Mouse (Mus musculus) kidney, adult 8-10 months (tissue): ENCODE data around the gene Lekr1.
"Not testable (repeated sequence)": the region's sequence is repeated elsewhere in the genome, so short reads cannot be mapped to it uniquely, and the experiment has no call there.

Experiments
- DNase-seq, 2 experiments: peaks; one replicate each; pipeline ENCODE4 v3.0.0; 2022

The Lekr1 gene

DNA sequence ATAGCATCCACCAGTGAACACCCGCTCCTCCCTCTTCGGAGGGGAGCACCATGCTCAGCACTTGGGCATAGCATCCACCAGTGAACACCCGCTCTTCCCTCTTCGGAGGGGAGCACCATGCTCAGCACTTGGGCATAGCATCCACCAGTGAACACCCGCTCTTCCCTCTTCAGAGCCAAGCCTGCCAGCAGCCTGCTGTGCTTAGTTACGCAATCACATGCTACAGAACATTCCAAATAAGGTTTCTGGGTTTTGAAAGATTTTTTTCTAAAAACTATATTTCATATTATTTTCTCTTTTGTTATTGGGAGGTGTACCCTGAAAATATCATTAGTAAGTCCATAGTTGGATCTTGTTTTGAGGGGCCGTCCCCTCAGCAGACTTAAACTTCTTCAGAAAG lies 103.6 kb downstream of the Lekr1 start:
- DNase-seq = not testable (repeated sequence)

- DNase-seq = no peak
Measured at GRCm38 (mm10) chr3:65773910-65774309, 107.9 kb downstream of the Lekr1 start.

DNA sequence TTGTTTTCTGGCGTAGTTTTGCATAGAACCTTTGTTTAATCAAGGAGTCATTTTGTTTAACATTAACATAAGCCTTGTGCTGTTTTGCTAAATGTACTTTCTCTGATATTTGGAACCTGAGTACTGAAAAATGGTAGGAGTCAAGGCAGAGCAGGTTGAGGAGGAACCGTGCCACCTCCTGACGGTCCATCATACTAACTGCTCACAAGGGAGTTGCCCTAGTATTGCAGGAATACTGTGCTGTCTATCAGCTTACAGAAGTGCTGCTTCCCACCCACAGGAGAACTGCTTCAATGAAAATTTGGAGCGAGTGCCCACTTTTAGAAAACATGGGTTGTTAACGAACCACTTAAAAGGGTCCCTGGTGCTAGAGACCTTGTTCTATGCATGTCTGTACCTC lies 109.1 kb downstream of the Lekr1 start:
- no peak for DNase-seq

GRCm38 (mm10) chr3:65782246-65782645 lies 116.2 kb downstream of the Lekr1 start:
- DNase-seq = no peak

- DNase-seq = peak; percentile 37 to 58
Measured at GRCm38 (mm10) chr3:65790076-65790685, 124.2 kb downstream of the Lekr1 start.

DNA sequence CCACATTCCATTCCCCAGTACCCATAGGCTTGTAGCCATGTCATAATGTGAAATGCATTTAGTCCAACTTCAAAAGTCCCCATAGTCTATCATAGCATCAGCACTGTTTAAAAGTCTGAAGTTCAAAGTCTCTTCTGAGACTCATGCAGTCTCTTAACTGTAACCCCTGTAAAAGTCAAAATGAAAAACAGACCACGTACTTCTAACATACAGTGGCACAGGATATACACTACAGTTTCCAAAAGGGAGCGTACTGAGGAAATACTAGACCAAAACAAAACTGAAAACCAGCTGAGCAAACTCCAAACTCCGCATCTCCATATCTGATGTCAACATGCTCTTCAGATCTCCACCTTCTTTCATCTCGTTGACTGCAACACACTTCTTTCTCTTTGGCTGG lies 127.5 kb downstream of the Lekr1 start:
- no peak for DNase-seq

- DNase-seq = peak; percentile 67 to 69
Measured at GRCm38 (mm10) chr3:65794711-65795110, 128.7 kb downstream of the Lekr1 start.

DNA sequence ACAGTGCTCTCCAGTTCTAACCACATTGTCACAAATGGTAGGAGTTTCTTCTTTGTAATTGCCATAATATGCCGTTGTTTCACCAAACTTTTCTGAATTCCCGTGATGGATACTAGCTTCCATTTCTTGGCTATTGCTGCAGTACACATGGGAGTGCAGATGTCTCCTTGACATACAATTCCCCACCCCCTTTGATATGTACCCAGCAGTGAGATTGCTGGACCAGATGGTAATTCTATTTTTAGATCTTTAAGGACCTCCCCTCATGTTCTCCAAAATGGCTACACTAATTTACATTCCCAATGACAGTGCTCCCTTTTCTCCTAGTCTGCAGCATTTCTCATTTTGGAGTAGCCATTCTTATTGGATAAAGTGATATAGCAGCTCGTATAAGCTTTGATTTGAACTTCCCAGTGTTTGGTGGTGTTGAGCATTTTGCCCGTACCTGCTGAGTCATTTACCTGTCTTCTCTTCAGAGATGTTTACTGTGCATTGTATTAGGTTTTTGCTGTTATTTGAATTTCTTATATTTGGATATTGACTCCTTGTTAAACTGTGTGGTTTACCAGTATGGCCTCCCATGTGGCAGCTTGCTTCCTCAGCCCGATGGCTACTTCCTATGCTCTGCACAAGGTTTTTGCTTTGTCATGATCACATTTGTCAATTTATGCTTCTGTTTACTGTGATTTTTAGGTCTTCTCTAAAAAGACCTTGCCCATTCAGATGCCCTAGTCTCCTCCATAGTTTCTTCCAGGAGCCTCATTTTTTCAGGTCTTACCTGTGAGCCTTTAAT lies 131.5 kb downstream of the Lekr1 start:
- DNase-seq = no peak

DNA sequence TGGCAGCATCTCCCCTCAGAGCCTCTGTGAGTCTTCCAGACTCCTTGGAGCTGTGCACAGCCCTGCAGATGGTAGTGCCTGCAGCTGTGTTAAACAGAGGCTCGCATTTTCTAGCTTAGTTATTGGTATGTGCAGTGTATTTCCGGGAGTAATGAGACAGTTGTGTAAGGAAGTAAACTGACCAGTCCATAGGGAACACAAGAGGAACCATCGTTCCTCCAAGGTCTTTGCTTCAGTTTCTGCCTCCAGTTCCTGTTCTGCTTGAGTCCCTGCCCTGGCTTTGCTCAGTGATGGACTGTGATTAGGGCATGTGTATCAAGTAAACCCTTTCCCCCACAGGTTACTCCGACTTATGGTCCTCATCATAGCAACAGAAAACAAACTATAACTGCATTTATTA lies 134.9 kb downstream of the Lekr1 start:
- DNase-seq = no peak

- no peak for DNase-seq
Measured at GRCm38 (mm10) chr3:65802185-65802584, 136.2 kb downstream of the Lekr1 start.

DNA sequence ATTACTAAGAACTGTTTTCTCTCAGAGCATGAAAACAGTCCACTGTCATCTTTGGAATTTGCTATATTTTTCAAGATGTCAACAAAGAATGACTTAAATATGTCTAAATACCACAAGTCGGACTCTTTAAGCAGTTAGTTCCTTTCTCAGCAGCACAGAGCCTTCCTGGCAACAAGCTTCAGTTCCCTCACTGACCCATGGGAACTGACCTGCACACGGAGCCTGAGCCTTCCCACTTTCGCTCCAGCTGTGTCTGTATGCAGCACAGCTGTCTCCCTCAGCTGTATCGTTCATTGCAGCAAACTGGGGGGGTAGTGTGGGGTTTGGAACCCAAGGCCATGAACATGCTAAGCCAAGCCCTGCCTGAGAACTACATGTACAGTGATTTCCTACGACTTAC lies 136.8 kb downstream of the Lekr1 start:
- no peak for DNase-seq

- no peak for DNase-seq
Measured at GRCm38 (mm10) chr3:65814881-65815280, 148.9 kb downstream of the Lekr1 start.

GRCm38 (mm10) chr3:65816012-65816411 lies 150.0 kb downstream of the Lekr1 start:
- DNase-seq = no peak

- no peak for DNase-seq
Measured at GRCm38 (mm10) chr3:65818597-65818996, 152.6 kb downstream of the Lekr1 start.

DNA sequence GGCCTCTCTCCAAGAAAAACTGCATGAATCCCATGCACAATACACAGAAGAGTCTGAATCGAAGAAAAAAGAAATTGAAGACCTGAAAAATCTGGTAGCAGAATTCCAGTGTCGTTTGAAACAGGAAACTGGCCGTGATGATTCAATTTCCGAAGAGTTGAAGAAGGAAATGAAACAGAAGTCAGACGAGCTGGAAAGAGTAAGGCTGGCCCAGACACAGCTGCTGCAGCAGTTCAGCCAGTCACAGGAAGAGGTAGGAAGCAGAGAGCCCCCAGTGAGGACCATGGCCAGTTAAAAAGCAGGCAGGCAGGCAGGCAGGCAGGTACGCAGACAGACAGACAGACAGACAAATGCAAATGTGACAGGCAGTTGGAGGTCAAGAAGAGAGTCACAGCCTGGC lies 153.8 kb downstream of the Lekr1 start:
- DNase-seq = no peak

DNA sequence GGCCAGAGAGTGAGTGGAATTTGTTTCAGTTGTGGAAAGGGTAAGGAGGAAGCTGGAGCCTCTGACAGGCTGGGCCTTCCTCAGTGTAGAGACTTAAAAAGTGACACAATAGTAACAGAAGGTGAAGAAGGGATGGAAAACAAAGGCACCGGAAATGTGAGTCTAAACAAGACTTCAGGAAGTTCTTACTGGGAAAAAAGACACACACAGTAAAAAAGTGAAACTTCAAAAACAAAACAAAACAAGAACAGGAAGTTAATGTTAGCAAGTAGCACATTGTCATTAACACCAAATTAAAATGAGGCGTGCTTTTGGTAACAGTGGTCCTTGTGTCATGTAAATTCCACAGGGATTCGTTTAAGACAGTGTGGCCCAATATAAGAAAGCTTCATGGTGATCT lies 158.9 kb downstream of the Lekr1 start:
- DNase-seq = no peak

DNA sequence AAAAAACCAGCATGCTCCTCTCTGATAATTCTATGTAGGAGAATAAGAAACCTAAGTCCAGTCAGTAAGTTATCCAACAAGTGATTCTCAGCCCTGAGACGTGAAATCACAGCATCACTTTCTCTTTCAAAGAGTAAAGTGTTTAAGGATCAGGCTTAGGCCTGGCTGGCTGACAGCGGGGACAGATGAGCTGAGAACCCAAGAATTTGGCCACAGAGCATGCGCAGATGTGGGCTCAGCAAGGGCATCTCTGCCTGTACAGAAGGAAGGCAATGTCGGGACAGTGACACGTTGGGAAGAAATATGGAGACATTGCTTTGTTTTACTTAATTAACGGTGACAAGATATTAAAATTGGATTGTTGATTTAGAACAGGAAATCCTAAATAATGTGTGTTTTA lies 160.7 kb downstream of the Lekr1 start:
- DNase-seq = no peak

DNA sequence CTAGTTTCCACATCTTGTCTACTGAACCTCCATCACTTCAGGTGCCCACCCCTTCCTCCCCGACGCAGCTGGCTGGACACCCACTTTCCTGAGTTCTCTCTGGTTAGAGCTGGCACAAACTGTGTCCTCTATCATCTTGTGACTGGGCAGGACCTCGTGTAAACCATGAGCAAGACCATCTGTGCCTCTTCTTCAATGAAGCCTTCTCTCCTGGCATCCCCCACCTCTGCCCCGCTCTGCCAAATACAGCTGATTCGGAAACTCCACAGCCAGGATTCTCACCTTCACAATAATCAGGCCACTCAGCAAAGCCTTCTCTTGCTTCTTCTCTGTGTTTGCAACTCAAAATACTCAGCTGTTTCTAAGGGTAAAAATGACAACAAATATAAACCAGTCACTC lies 161.4 kb downstream of the Lekr1 start:
- no peak for DNase-seq

- DNase-seq = no peak
Measured at GRCm38 (mm10) chr3:65828020-65828419, 162.0 kb downstream of the Lekr1 start.

- DNase-seq = peak; percentile 72 to 79
Measured at GRCm38 (mm10) chr3:65829230-65829629, 163.2 kb downstream of the Lekr1 start.

DNA sequence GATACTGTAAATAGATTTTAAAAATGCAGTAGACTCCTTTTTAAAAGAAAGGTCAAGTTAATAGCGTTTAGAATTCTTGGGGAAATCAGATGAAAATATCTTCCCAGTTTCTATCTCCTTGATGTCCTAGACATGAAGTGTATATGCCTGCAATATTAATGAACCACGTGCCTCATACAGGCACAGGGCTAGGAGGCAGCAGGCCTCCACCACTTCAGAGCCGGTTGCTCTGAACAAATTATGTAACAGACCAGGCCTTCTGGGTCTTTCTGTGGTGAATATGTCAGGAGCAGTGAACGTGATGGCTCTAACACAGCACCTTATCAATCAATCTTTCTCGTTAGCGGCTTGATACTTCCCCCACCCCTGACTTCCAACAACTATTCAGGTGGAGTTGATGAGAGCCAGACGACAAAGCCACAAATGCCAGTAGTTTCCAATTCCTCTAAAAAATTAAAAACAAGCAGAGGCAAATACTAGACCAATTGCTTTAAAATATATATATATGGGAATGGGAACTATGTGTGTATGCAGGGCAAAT lies 164.0 kb downstream of the Lekr1 start:
- DNase-seq = no peak

- DNase-seq = no peak
Measured at GRCm38 (mm10) chr3:65830801-65831200, 164.8 kb downstream of the Lekr1 start.

DNA sequence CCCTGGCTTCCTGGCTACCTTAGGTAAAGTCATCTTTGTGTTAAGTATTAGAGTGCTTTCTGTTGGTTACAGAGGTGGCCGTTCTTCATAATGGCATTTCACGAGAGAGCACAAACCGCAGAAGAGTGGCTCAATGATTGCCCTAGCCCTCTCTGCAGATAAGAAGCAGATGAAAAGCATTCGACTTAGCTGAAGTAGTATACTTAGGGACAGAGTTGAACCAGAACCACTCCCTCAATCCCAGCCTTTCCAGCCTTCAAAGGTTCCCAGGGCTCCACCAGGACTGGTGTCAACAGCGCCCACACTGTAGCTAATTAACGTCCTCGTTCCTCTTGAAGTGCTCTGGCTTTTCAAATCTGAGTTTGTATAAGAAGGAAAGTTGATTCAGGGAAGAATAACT lies 166.4 kb downstream of the Lekr1 start:
- no peak for DNase-seq

DNA sequence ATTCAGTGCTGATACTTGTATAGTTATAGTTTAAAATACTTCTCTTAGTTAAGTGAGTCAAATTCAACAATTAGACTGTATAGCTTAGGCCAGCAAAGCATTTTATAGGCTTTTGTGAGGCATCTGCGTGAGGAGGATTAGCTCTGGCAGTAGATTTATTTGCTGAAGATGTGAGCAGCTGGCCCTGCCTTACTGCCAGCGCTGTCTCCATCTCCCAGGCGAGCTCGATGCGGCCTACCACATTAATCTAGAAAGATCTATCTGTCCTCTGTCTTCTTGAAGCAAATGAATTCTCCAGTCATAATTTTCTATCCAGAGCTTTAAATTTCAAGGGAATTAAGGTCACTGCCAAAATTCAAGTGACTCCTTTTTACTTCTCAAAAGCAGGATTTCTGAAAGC lies 170.4 kb downstream of the Lekr1 start:
- DNase-seq = no peak
